Mouse (Mus musculus): Measurements from ENCODE around the gene Tgif2lx2. TPM values are rescaled to one million over a fixed set of nuclear protein-coding genes. Genes with fewer than 3 reads are reported as not detected.
"Not testable (repeated sequence)": the region's sequence is repeated elsewhere in the genome, so short reads cannot be mapped to it uniquely, and the experiment has no call there.

Gene Tgif2lx2
- total RNA-seq (2014; fragmentation: Nextera tagmentation): not detected in 2 replicates
- total RNA-seq (2017): not detected in 2 replicates
- not detected in 2 replicates for polyA plus RNA-seq (2012)

- H3K9me3 ChIP-seq (replicated peaks): not testable (repeated sequence)
These were observed at the start of gene Tgif2lx2 for GRCm38 (mm10) chrX:118426927-118427326. Tgif2lx2 (plus strand) TSS chrX:118427227.

More at GRCm38 (mm10) chrX:118426927-118427326, at the start of gene Tgif2lx2:
- H3K36me3 ChIP-seq (replicated peaks); ATAC-seq (ENCODE audit: extremely low read depth, insufficient number of reproducible peaks, low FRiP score, poor library complexity, severe bottlenecking); H3K27me3 ChIP-seq (ENCODE audit: insufficient read depth, low read length); H3K4me1 ChIP-seq (ENCODE audit: insufficient read depth, low read depth, low read length); DNase-seq (ENCODE audit: low spot score); H3K4me3 ChIP-seq (ENCODE audit: low read depth, low read length): not testable (repeated sequence)

Other genes starting within 250 kb of the Tgif2lx2 start
- not detected in 2 replicates for gene Tgif2lx1, start 53.5 kb downstream of the Tgif2lx2 start, total RNA-seq (2014; fragmentation: Nextera tagmentation)
- gene Tgif2lx1, start 53.5 kb downstream of the Tgif2lx2 start, total RNA-seq (2017): not detected in 2 replicates
- not detected in 2 replicates for gene Tgif2lx1, start 53.5 kb downstream of the Tgif2lx2 start, polyA plus RNA-seq (2012)

All from G1E (cell line).